Mouse (Mus musculus) small intestine, adult 2 months (tissue): ENCODE data around the gene E2f6. TPM values are rescaled to one million over a fixed set of nuclear protein-coding genes. Genes with fewer than 3 reads are reported as not detected.
A peak's percentile ranks its signal among the peaks of the same experiment; 100 is the strongest.

Experiments
- H3K27ac ChIP-seq: fragments of 200-500 bp; 2 replicates; pipeline ENCODE4 v1.5.1; 2012; ENCODE audit warnings: low read depth, low read length, control low read depth, inconsistent platforms; ENCODE audit not compliant: insufficient read depth
- H3K27me3 ChIP-seq: fragments of 200-500 bp; 2 replicates; pipeline ENCODE4 v1.6.1; 2012; ENCODE audit warnings: mild to moderate bottlenecking, moderate library complexity, low read length, inconsistent platforms; ENCODE audit not compliant: control insufficient read depth, insufficient read depth
- H3K36me3 ChIP-seq: fragments of 200-500 bp; 2 replicates; pipeline ENCODE4 v1.6.1; 2012; ENCODE audit warnings: mild to moderate bottlenecking, low read length, control low read depth, inconsistent platforms; ENCODE audit not compliant: control insufficient read depth, insufficient read depth
- H3K4me1 ChIP-seq: fragments of 200-500 bp; 2 replicates; pipeline ENCODE4 v1.6.1; 2012; ENCODE audit warnings: low read length, inconsistent platforms, mixed read lengths; ENCODE audit not compliant: control insufficient read depth, insufficient read depth, insufficient read length
- H3K4me3 ChIP-seq: fragments of 200-500 bp; 2 replicates; pipeline ENCODE4 v1.5.1; 2012; ENCODE audit warnings: low read depth, mild to moderate bottlenecking, control low read depth, inconsistent platforms, low read length, moderate library complexity
- CTCF ChIP-seq: fragments of 200-500 bp; IDR thresholded peaks from 2 replicates; pipeline ENCODE4 v1.5.1; 2012; ENCODE audit warnings: low read depth, mild to moderate bottlenecking, control low read depth, inconsistent platforms, low read length, moderate library complexity, mixed read lengths; ENCODE audit not compliant: insufficient replicate concordance, insufficient read length; ENCODE audit errors: extremely low read depth
- POLR2A ChIP-seq: fragments of 200-500 bp; IDR thresholded peaks from 2 replicates; pipeline ENCODE4 v1.6.1; 2012; ENCODE audit warnings: low read depth, mild to moderate bottlenecking, control low read depth, inconsistent platforms, low read length, moderate library complexity
- WGBS: fragments of 180-500 bp; shearing (Covaris S2); methylation state at CpG from one replicate; pipeline ENCODE4 v1.1.7; 2018; 5-methylcytosine and 5-hydroxymethylcytosine counted together
- polyA plus RNA-seq: library from polyadenylated mRNA; depleted of rRNA; stranded (reverse); fragments of >200 nt; gene quantifications from 2 replicates; pipeline ENCODE4 v1.2.3, GENCODE M21; 2012

E2f6 gene
- polyA plus RNA-seq, 1 experiment: 6.2 TPM

DNA sequence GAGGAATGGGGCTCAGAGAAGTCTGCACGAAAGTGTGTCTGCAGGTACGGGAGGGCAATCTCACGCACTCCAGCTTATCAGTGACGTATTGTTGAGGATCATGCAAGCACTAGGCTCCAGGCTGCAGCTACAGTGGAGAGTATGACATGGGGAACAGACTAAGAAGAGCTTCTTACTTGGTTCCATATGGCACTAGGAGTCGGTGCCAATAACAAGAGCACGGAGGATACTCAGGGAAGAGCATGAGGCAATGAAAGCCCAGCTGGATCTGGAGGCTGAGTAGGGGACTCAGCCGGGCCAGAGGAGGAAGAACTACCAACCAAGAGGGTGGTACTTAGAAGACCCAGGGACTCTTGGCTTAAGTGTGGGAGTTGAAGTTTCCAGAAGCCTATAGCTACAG lies 62.8 kb downstream of the E2f6 start:
- 47% methylated on average over 7 of the region's 7 CpGs for WGBS
- TF ChIP-seq CTCF (no peak), POLR2A (no peak)
- peaks cover 59% of the 10 kb centered on the region for H3K4me1 ChIP-seq
- no peaks in the 10 kb centered on the region for H3K36me3 ChIP-seq
- peak overlapping the region; percentile 94 for H3K27ac ChIP-seq
- H3K27me3 ChIP-seq: no peaks in the 10 kb centered on the region
- H3K4me3 ChIP-seq: no peak overlapping the region

- Histone ChIP-seq H3K36me3 (no peaks in the 10 kb centered on the region), H3K27me3 (no peaks in the 10 kb centered on the region), H3K4me1 (peaks cover 57% of the 10 kb centered on the region), H3K27ac (peak overlapping the region; percentile 94), H3K4me3 (no peak overlapping the region)
- 12% methylated on average over 2 of the region's 2 CpGs for WGBS
- TF ChIP-seq POLR2A (no peak), CTCF (no peak)
These were observed 63.3 kb downstream of the E2f6 start for GRCm38 (mm10) chr12:16874086-16874485.

DNA sequence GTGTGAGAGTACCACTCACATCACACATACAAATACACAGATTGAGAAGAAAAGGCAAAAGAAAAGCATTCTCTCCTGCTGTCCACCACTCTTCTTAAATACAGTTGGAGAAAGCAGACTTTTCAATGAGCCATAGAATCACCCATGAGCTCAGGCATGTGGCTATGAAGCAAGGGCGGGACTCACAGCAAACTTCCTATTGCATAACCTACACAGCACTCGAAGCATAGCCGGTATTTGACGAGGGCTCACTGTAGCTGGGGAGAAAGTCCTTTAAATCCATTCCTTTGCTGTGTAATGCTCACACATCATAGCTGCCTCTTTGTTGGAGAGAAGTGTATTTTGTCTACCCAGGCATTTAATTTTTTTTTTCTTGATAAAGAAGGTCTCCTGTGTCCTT lies 64.5 kb downstream of the E2f6 start:
- 5% methylated on average over 4 of the region's 4 CpGs for WGBS
- peak overlapping the region; percentile 94 for H3K27ac ChIP-seq

GRCm38 (mm10) chr12:16875678-16876077 lies 64.9 kb downstream of the E2f6 start:
- 83% methylated on average over 7 of the region's 7 CpGs for WGBS
- H3K4me1 ChIP-seq: peaks cover 47% of the 10 kb centered on the region
- H3K27ac ChIP-seq: peak overlapping the region; percentile 94
- H3K36me3 ChIP-seq: no peaks in the 10 kb centered on the region
- H3K27me3 ChIP-seq: no peaks in the 10 kb centered on the region
- no peak overlapping the region for H3K4me3 ChIP-seq
- TF ChIP-seq CTCF: no peak
- TF ChIP-seq POLR2A: no peak

More for the DNA sequence above, 64.5 kb downstream of the E2f6 start:
- peaks cover 51% of the 10 kb centered on the region for H3K4me1 ChIP-seq
- no peak for TF ChIP-seq CTCF
- TF ChIP-seq POLR2A: no peak
- H3K27me3 ChIP-seq: no peaks in the 10 kb centered on the region
- no peaks in the 10 kb centered on the region for H3K36me3 ChIP-seq
- H3K4me3 ChIP-seq: no peak overlapping the region

DNA sequence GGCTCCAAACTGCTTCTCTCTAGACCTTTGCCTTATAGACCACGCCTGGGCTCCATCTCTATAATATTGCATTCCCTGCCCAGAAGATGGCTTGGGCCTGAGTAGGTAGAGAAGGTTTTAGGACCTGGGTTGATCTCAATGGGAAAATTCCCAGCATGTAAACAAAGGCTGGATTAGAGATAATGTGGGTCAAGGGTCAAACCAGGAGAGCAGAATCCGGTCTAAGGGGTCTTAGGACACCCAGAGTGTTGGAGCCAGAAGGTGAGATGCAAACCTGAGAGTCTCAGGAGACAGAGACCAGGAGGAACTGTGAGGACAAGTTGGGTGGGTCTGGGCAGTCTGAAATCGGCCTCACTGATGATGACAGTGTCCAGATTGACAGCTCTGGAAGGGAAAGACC lies 65.9 kb downstream of the E2f6 start:
- no peaks in the 10 kb centered on the region for H3K36me3 ChIP-seq
- H3K4me3 ChIP-seq: no peak overlapping the region
- H3K4me1 ChIP-seq: peaks cover 44% of the 10 kb centered on the region
- H3K27me3 ChIP-seq: no peaks in the 10 kb centered on the region
- WGBS: 27% methylated on average over 3 of the region's 3 CpGs
- no peak for TF ChIP-seq CTCF
- no peak for TF ChIP-seq POLR2A
- H3K27ac ChIP-seq: peak overlapping the region; percentile 82

DNA sequence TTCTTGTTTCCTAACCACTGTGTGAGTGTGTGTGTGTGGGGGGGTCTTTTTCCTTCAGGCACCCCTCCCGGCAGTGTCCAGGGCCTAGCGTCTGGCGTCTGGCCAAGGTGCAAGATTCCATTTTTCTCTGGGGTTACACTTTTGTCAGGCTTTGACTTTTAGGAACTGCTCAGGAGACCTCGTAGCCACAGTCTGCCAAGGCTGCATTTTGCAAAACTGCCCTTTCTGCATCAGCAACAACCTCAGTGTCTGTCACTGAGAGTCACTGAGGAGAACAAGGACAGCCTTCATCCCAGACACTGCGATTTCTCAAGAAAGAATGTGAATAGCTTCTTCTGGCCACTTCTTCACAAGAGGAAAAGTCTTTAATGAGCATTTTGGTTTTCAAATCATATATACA lies 66.4 kb downstream of the E2f6 start:
- Histone ChIP-seq H3K27me3 (no peaks in the 10 kb centered on the region), H3K4me1 (peaks cover 44% of the 10 kb centered on the region), H3K4me3 (no peak overlapping the region), H3K27ac (peak overlapping the region; percentile 82), H3K36me3 (no peaks in the 10 kb centered on the region)
- 34% methylated on average over 5 of the region's 5 CpGs for WGBS
- no peak for TF ChIP-seq POLR2A
- no peak for TF ChIP-seq CTCF

DNA sequence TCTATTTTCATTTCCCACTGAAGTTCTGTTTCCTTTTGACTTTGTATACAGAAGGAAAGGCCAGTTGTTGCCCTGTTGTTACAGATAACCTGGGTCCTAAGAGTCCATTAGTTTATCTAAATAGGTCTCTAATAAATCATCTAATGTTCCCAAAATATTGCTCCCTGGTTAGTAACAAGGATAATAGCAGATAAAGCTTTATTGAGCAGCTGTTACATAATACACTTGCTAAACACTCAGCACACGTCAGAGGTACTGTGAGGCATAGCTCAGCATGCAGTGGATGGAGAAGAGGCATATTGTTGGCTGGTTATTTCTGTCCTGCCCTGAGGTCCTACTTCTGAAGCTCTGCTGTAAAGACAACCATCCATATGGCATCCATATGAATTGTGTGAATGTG lies 66.9 kb downstream of the E2f6 start:
- no peaks in the 10 kb centered on the region for H3K27me3 ChIP-seq
- no peak for TF ChIP-seq POLR2A
- peak overlapping the region; percentile 82 for H3K27ac ChIP-seq
- peaks cover 44% of the 10 kb centered on the region for H3K4me1 ChIP-seq
- no peak overlapping the region for H3K4me3 ChIP-seq
- WGBS: 12% methylated on average over 1 of the region's 1 CpGs
- H3K36me3 ChIP-seq: no peaks in the 10 kb centered on the region

- Histone ChIP-seq H3K4me3 (no peak overlapping the region), H3K36me3 (no peaks in the 10 kb centered on the region), H3K27me3 (no peaks in the 10 kb centered on the region), H3K4me1 (peaks cover 35% of the 10 kb centered on the region), H3K27ac (no peak overlapping the region)
- 93% methylated on average over 1 of the region's 1 CpGs for WGBS
- no peak for TF ChIP-seq CTCF
- no peak for TF ChIP-seq POLR2A
These were observed 68.6 kb downstream of the E2f6 start for GRCm38 (mm10) chr12:16879369-16879768.
